Mouse (Mus musculus) CH12.LX (cell line): ENCODE results near the gene Mtx1. TPM values are rescaled to one million over a fixed set of nuclear protein-coding genes. Genes with fewer than 3 reads are reported as not detected.

Experiments used
- DNase-seq: peaks from one replicate; pipeline ENCODE4 v3.0.0-alpha.2; 2013; ENCODE audit errors: extremely low read depth
- H3K27ac ChIP-seq: 2 replicates; pipeline ENCODE4 v1.5.1; 2012; ENCODE audit warnings: low read depth, mild to moderate bottlenecking, control low read depth, moderate library complexity; ENCODE audit not compliant: insufficient read depth
- H3K27me3 ChIP-seq: replicated peaks from 2 replicates; pipeline ENCODE3; 2012; ENCODE audit warnings: inconsistent platforms
- H3K36me3 ChIP-seq, 2 experiments: replicated peaks in 1 of 2; 2 replicates each; pipeline versions ENCODE3 to v1.6.1; 2012; ENCODE audit warnings: inconsistent platforms in 1 of 2, low read length in 1 of 2, mild to moderate bottlenecking in 1 of 2, mixed read lengths in 1 of 2, moderate library complexity in 1 of 2; ENCODE audit not compliant: control insufficient read depth in 1 of 2, insufficient read depth in 1 of 2
- H3K4me1 ChIP-seq, 2 experiments: 2 replicates each; pipeline ENCODE4 v1.6.1; 2012; ENCODE audit warnings: inconsistent platforms in 1 of 2, moderate library complexity in 1 of 2; ENCODE audit not compliant: insufficient read depth in 2 of 2, control insufficient read depth in 1 of 2
- H3K4me2 ChIP-seq: 2 replicates; pipeline ENCODE4 v1.6.1; 2012; ENCODE audit warnings: low read depth, mild to moderate bottlenecking, control low read depth; ENCODE audit not compliant: poor library complexity, insufficient read depth, severe bottlenecking
- H3K4me3 ChIP-seq, 3 experiments: fragments of 150-350 bp in 1 of 3; sonication (generic) in 1 of 3; replicated peaks in 1 of 3; 2 replicates each; pipeline versions ENCODE3 to v1.5.1; 2011 to 2012; ENCODE audit warnings: low read depth in 2 of 3, low read length in 2 of 3, mild to moderate bottlenecking in 2 of 3, moderate library complexity in 2 of 3, control low read depth in 1 of 3, improper control_type of control experiment in 1 of 3, inconsistent platforms in 1 of 3, mixed read lengths in 1 of 3; ENCODE audit not compliant: poor library complexity in 1 of 3
- H3K79me2 ChIP-seq: replicated peaks from 2 replicates; pipeline ENCODE4 v1.6.1; 2012; ENCODE audit warnings: mild to moderate bottlenecking, moderate library complexity; ENCODE audit not compliant: control insufficient read depth, poor library complexity, insufficient read depth, severe bottlenecking; ENCODE audit errors: extremely low read depth
- H3K9ac ChIP-seq: 2 replicates; pipeline ENCODE4 v1.6.1; 2012; ENCODE audit warnings: low read depth, mild to moderate bottlenecking, control low read depth, moderate library complexity; ENCODE audit not compliant: insufficient read depth
- H3K9me3 ChIP-seq: replicated peaks from 2 replicates; pipeline ENCODE3; 2012; ENCODE audit warnings: low read length, inconsistent platforms, mixed read lengths
- ELF1 ChIP-seq: IDR thresholded peaks from 2 replicates; pipeline ENCODE4 v1.6.1; 2014; ENCODE audit warnings: low read depth, mild to moderate bottlenecking, inconsistent platforms, low read length, improper control_type of control experiment
- ETS1 ChIP-seq: conservative IDR thresholded peaks from 2 replicates; pipeline ENCODE4 v1.6.1; 2012; ENCODE audit warnings: low read depth, mild to moderate bottlenecking, inconsistent platforms, low read length, improper control_type of control experiment, moderate library complexity
- JUN ChIP-seq: IDR thresholded peaks from 2 replicates; pipeline ENCODE4 v1.6.1; 2011; ENCODE audit warnings: low read depth, mild to moderate bottlenecking, low read length, improper control_type of control experiment, moderate library complexity; ENCODE audit not compliant: insufficient read depth
- KAT2A ChIP-seq: IDR thresholded peaks from 2 replicates; pipeline ENCODE4 v1.6.1; 2012; ENCODE audit warnings: low read length, improper control_type of control experiment, inconsistent platforms; ENCODE audit not compliant: insufficient replicate concordance
- MAFK ChIP-seq: IDR thresholded peaks from 2 replicates; pipeline ENCODE4 v1.6.1; 2011; ENCODE audit warnings: low read length, improper control_type of control experiment; ENCODE audit not compliant: insufficient replicate concordance
- MAX ChIP-seq: IDR thresholded peaks from 2 replicates; pipeline ENCODE4 v1.6.1; 2011; ENCODE audit warnings: low read length, improper control_type of control experiment
- MAZ ChIP-seq: IDR thresholded peaks from 2 replicates; pipeline ENCODE4 v1.6.1; 2012; ENCODE audit warnings: low read depth, mild to moderate bottlenecking, inconsistent platforms, low read length, improper control_type of control experiment, moderate library complexity
- MEF2A ChIP-seq: IDR thresholded peaks from 2 replicates; pipeline ENCODE4 v1.6.1; 2014; ENCODE audit warnings: low read depth, mild to moderate bottlenecking, inconsistent platforms, low read length, improper control_type of control experiment, borderline replicate concordance
- MXI1 ChIP-seq: IDR thresholded peaks from 2 replicates; pipeline ENCODE4 v1.6.1; 2011; ENCODE audit warnings: mild to moderate bottlenecking, low read depth, low read length, improper control_type of control experiment
- PAX5 ChIP-seq: IDR thresholded peaks from 2 replicates; pipeline ENCODE4 v1.6.1; 2012; ENCODE audit warnings: low read length, inconsistent platforms, mixed read lengths
- POLR2AphosphoS2 ChIP-seq: IDR thresholded peaks from 2 replicates; pipeline ENCODE4 v1.6.1; 2011; ENCODE audit warnings: low read depth, low read length, improper control_type of control experiment
- RAD21 ChIP-seq: IDR thresholded peaks from 2 replicates; pipeline ENCODE4 v1.6.1; 2011; ENCODE audit warnings: low read depth, mild to moderate bottlenecking, low read length, improper control_type of control experiment, moderate library complexity
- RCOR1 ChIP-seq: conservative IDR thresholded peaks from 2 replicates; pipeline ENCODE4 v1.6.1; 2012; ENCODE audit warnings: low read depth, mild to moderate bottlenecking, inconsistent platforms, low read length, improper control_type of control experiment
- TBP ChIP-seq: conservative IDR thresholded peaks from 2 replicates; pipeline ENCODE4 v1.6.1; 2011; ENCODE audit warnings: low read depth, low read length, improper control_type of control experiment
- USF1 ChIP-seq: IDR thresholded peaks from 2 replicates; pipeline ENCODE4 v1.6.1; 2014; ENCODE audit warnings: low read depth, mild to moderate bottlenecking, inconsistent platforms, low read length, improper control_type of control experiment
- ZMIZ1 ChIP-seq: IDR thresholded peaks from 2 replicates; pipeline ENCODE4 v1.6.1; 2012; ENCODE audit warnings: low read depth, mild to moderate bottlenecking, inconsistent platforms, low read length, improper control_type of control experiment
- dilution Hi-C: fragments of 300-500 bp; cut with MboI; formaldehyde crosslinking; loops from 2 replicates; pipeline ENCODE4 v1.14.3; 2020; ENCODE audit warnings: low sequenced_read_pairs; ENCODE audit not compliant: extremely low pct_unique_long_range_greater_than_20kb, extremely low pct_ligation_motif_present
- in situ Hi-C: fragments of 300-500 bp; cut with MboI; formaldehyde crosslinking; loops from 3 replicates; pipeline ENCODE4 v1.14.3; 2019; ENCODE audit warnings: low sequenced_read_pairs, low pct_ligation_motif_present, low pct_unique_long_range_greater_than_20kb, mixed read lengths
- polyA plus RNA-seq: library from polyadenylated mRNA; unstranded; fragments of >175 nt; gene quantifications from 2 replicates; pipeline ENCODE4 v1.2.1, GENCODE M21; 2012; ENCODE audit warnings: low read depth; ENCODE audit not compliant: insufficient read length
- total RNA-seq, 2 experiments: library from RNA; depleted of rRNA; stranded (reverse); fragments of 300-350 nt in 1 of 2; fragments of >200 nt in 1 of 2; gene quantifications; 2 replicates each; pipeline ENCODE4 v1.2.3; 2012 to 2014

Mtx1 gene
- total and polyA plus RNA-seq, 3 experiments, result 162 to 299 (median 205) TPM

- Histone ChIP-seq H3K27me3 (no peaks in the 10 kb centered on the region), H3K9ac (no peak overlapping the region), H3K4me3 (no peak overlapping the region), H3K4me1 (peaks cover 12 to 31% of the 10 kb centered on the region in 2 experiments), H3K4me2 (no peak overlapping the region), H3K36me3 (peaks cover 0 to 13% of the 10 kb centered on the region in 2 experiments), H3K79me2 (peaks cover 12% of the 10 kb centered on the region; the same call in 1 of the 2 replicates), H3K27ac (no peak overlapping the region), H3K9me3 (no peaks in the 10 kb centered on the region)
- TF ChIP-seq MAX (no peak), JUN (no peak), ELF1 (no peak), POLR2AphosphoS2 (no peak), ETS1 (no peak), RAD21 (no peak)
- dilution Hi-C loops, result no loop called here
- no peak for DNase-seq
- in situ Hi-C loops, result no loop called here
Observed at GRCm38 (mm10) chr3:89271760-89272159, 44.9 kb upstream of the Mtx1 start.

DNA sequence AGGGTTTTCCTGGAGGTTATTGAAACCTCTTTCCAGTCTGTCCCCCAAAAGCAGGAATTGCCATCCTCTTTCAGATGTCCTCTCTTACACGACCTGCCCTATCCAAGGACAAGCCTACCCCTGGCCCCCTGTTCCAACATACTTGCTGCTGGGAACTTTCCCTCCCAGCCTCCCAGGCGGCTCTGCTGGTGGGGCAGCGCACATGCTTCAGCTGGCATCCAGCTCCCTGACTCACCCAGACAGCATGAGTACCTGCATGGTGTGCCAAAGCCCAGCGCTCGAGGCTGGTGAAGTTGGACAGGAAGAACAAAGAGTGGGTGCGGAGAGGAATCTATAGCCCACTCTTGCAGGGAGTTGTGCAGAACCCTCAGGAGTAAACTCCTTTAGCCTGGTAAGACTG lies 44.0 kb upstream of the Mtx1 start:
- peaks cover 0 to 13% of the 10 kb centered on the region in 2 experiments for H3K36me3 ChIP-seq
- no peak for DNase-seq
- in situ Hi-C loops, result no loop called here
- no peaks in the 10 kb centered on the region for H3K27me3 ChIP-seq
- no peak for TF ChIP-seq TBP
- no peak for TF ChIP-seq ZMIZ1
- no peak for TF ChIP-seq PAX5
- TF ChIP-seq MAZ, result no peak
- no peak for TF ChIP-seq KAT2A
- no peak for TF ChIP-seq MXI1
- TF ChIP-seq ELF1, result no peak
- no peak for TF ChIP-seq MEF2A
- no peak for TF ChIP-seq RAD21
- no peak for TF ChIP-seq USF1
- TF ChIP-seq RCOR1, result no peak
- no peak for TF ChIP-seq MAFK
- peaks cover 12 to 35% of the 10 kb centered on the region in 2 experiments for H3K4me1 ChIP-seq
- H3K79me2 ChIP-seq, result peaks cover 12% of the 10 kb centered on the region; the same call in 1 of the 2 replicates
- H3K4me3 ChIP-seq, result no peak overlapping the region
- H3K4me2 ChIP-seq, result peak overlapping the region; percentile 13
- dilution Hi-C loops, result no loop called here
- no peaks in the 10 kb centered on the region for H3K9me3 ChIP-seq
- H3K9ac ChIP-seq, result peak overlapping the region; percentile 84; the same call in 1 of the 2 replicates
- H3K27ac ChIP-seq, result no peak overlapping the region
